Mouse (Mus musculus): ENCODE results near the gene Zic4.

Gene Zic4

DNA sequence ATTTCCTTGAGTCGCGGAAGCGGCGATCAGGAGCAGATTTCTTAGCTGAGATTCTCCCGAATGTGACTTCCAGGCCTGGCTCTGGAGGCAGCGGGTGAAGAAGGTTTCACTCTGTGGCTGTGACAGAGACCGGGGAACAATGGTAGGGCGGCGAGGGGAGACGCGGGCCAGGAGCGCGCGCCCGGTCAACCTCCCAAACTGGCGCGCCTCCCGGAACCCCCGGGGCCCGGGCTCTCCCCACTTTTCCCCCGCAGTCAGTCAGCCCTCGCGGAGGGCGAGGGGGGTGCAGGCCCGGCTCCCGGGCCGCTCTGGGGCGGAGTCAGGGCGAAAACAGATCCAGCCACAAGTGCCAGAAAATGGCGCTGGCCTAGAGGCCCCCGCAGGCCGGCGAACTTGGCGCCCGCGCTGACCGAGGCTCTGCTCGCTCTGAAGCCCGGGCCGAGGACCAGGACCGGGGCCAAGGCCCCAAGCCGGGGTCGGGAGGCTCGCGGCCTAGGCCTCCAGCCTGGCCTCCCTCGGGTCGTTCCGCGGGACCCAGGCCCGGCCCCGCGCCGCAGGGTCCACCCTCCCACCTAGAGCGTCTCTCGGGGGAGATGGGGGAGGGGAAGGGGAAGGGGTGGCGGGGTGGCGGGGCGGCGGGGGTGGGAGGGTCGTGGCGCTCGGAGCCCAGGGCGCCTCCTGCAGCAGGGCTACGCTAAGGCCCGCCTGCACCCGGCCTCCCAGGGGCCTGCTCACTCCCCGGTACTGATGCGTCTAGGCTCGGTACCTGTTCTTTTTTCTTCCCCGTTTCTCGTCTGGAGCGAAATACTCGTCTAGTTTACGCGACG, 19.3 kb downstream of the Zic4 start:
- no peak for DNase-seq

DNA sequence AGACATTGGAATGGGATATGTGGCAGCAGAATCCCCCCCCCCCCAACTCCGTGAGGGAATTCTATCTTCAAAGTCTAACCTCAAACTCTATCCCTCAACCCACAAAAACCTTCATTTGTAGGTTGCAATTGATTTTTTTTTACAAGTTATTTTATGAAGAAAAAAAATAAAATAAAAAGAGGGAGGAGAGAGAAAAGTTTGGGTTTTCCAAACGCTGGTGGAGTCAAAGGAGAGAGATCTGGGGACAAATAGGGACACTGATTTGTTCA, 19.8 kb downstream of the Zic4 start:
- DNase-seq, result no peak

GRCm38 (mm10) chr9:91382471-91383255, 20.4 kb downstream of the Zic4 start:
- no peak for DNase-seq

GRCm38 (mm10) chr9:91383441-91384135, 21.4 kb downstream of the Zic4 start:
- no peak for DNase-seq

- no peak for DNase-seq
These were observed 21.9 kb downstream of the Zic4 start for GRCm38 (mm10) chr9:91384136-91384500.

- no peak for DNase-seq
These were observed 22.7 kb downstream of the Zic4 start for GRCm38 (mm10) chr9:91384693-91385560.

GRCm38 (mm10) chr9:91385561-91386430, 23.6 kb downstream of the Zic4 start:
- DNase-seq, result no peak

DNA sequence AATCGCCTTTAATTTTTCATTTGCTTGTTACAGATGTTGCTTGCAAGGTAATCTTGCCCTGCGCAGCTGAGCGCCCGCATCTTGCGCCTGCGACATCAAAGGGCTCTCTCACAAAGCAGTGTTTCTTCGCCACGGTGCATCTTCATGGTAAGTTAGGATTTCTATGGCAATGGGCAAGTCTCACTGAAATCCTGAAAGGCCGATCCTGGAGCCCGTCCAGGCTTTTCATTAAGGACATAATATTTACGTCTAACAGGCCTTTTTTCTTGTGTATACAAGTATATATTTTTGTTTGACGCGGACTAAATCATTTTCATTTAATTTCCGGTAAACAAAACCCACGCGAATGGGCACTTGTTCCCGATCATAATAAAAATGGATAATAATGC, 24.3 kb downstream of the Zic4 start:
- DNase-seq, result no peak

DNA sequence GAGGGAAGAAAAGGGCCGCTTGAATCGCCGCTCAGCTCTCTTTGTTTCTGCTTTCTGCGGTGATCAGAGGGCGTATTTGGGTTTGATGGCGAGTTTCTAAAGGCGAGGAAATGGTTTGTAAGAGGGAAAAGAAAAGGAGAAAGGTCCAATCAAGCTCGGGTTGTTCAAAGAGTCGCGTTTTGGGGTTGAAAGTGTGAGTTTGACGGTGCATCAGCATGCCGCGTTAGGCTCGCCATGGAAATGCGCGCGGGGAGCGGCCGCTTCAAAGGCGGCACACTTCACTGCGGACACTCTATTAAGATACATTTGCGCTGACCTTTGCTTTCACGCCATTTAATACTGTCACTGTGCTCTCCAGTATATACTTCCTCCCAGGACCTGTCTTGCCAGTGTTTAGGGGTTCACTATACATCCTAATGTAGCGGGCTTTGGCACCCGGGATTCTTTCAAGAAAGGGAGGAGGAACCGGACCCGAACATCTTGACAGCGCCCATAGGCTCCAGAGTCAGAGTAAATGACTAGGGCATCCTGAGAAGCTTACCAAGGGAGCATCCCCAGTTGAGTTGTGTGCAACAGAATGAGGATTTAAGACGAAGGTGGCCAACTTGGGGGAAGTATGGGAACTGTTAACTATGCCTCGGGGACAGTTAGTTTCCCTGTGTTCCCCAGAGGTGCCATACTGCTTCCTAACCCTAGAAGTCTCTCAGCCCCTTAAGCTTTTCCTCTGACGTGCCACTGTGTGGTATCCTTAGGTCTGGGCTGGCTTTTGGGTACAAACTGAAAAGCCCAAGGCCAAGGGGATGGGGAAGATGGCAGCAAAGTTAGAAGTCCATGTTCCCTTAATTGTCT, 24.9 kb downstream of the Zic4 start:
- no peak for DNase-seq

DNA sequence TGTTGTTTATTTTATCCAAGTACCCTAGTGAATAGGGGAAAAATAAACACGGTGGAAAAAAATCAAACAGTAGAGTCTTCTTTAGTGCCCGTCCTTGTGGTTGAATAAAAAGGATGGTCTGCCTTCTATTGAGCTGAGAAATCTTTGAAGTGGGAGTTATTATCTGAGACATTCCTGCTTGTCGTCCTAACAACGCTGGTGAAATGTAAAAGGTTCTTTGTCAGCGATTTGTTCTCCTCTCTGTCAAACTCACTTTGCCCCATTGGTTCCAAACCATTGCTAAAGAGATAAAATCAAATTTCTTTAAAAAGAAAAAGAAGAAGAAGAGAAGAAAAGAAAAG, 25.5 kb downstream of the Zic4 start:
- no peak for DNase-seq

- DNase-seq, result no peak
These were observed 26.0 kb downstream of the Zic4 start for GRCm38 (mm10) chr9:91388173-91388572.

DNA sequence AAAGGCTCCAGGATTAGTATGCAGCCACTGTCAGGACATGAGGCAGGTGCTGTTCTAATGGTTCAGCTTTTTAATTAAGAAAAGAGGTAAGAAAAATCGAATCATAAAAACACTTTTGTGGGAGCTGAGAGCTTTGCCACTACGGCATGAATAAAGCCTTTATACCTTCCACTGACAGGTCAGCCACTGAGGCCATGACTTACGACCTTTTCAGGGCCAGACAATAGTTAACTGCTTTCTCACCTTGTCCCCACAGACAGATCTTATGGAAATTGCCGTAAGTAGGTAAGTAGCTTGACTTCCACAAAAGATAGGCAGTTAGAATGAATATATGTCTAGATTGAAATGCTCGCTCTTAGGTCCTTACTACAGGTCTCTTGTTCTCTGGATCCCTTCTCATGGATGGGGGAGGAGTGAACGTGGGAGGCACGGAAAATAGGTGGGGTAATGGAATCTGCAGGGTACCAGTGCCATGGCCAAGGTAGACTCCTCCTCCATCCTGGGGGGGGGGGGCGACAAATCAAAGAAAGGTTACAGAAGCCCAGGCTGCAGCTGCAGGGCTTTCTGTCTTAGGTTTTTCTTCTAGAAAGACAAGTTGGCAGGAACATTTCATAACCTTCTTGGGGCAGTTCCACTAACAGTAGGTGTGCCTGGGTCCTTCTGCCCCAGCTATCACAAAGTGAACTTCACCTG, 31.3 kb downstream of the Zic4 start:
- no peak for DNase-seq

DNA sequence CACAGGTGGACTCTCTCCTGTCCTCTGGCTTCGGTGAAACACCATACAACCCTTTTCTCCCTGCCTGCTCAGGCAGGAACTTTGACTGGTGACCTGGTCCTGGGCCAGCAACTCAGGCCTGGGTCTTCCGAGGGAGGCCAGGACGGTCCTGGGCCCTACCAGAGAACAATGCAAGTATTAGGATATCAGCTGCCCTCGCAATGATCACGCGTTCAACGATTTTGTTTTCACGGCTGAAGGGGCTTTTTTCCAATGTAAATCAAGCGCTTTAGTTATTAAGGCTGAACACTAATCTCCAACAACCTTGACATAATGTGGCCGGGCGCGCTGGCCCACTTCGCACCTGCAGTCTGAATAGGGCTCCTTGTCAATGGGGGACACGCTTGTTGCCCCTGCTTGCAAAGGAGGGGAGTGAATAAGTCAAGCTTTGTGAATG, 32.0 kb downstream of the Zic4 start:
- DNase-seq, result no peak

- DNase-seq, result no peak
These were observed 33.0 kb downstream of the Zic4 start for GRCm38 (mm10) chr9:91395066-91395772.

DNA sequence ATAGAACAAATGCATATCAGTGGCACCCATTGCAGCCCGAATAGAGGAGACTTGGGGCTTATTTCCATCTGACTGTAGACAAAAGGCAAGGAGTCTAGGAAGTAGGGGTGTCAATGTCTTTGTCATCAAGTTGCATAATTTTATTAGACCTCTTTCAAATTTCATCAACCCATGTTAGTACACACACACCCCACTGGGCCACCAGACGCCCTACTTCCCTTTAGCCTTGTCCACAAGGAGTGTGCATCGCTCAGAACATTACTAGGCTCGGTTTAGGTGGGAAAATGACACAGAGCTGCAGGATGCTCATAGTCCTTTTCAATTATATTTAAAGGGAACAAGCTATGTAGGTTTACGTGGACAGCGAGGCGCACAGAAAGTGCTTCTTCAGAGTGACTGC, 37.8 kb downstream of the Zic4 start:
- no peak for DNase-seq

GRCm38 (mm10) chr9:91400482-91401093, 38.4 kb downstream of the Zic4 start:
- no peak for DNase-seq

DNA sequence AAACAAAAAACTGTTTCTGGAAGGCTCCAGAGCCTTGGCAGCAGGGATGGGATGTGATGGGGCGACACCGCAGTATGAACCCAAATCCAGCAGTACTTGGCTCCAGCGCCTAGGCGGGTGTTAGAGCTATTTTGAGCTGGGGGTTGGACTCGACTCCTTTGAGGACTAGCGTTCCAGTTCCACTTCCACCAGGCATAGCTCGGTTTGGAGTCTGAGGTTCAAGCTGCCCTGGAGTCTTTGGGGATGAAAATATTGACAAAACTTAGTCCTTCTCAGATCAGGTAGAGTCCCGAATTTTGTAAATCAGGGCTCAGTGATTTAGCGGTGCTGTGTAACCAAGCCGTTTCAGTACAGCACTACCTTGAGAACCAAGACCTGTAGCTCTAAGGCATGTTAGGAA, 39.3 kb downstream of the Zic4 start:
- no peak for DNase-seq

DNA sequence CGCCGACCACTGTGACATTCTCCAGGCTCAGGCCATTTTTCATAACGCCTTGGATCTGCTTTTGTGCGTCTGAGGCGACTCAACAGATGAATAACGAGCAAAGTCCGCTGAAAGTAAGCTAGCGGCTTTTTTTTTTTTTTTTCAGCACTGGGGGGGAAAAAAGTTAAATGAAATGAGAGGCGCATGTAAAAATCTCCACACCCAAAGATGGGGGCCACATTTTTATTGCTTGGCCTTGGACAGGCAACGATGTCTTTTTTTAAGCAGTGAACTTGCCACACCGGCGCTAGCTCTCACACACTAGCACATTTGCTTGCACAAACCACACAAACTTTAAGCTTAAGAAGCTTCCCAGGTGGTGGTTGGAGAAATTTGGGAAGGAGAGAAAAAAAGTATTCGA, 42.0 kb downstream of the Zic4 start:
- DNase-seq, result no peak
